23 mouse cellular contexts compared by ENCODE assay signal in genomic region chr4:59247545-59247944, GRCm38 (mm10). TPM values are rescaled to one million over a fixed set of nuclear protein-coding genes. Genes with fewer than 3 reads are reported as not detected.
DNase-seq lines count a peak whose midpoint lies in the region; ATAC-seq and TF ChIP-seq lines count a peak whose summit lies in the region.
"Had no signal": no experiment of that assay in that cellular context is flagged by ENCODE, and none has a peak within 500 bp of the region (broad histone marks: within the 10 kb centered on the region; RNA-seq: fewer than 3 reads in every experiment).

No protein-coding gene starts in this region.

- DNase-seq in forebrain, embryonic 10.5 days (ENCODE audit: extremely low spot score, low spot score): no peak
- DNase-seq in forebrain, postnatal 0 days: no peak
- no peak for DNase-seq in G1E (ENCODE audit: low spot score)
- no peak for DNase-seq in urinary bladder, adult 2 months (ENCODE audit: low spot score)
- DNase-seq in adrenal gland, postnatal 10 days: no peak
- no peak for DNase-seq in cerebellum, postnatal 10 days
- DNase-seq: adrenal gland, postnatal 14 days; cerebellum, adult 18-20 months; gastrocnemius, postnatal 36 days; heart, postnatal 36 days; kidney, adult 11 months; right cerebral cortex, postnatal 25 days had no signal

- H3K4me1 ChIP-seq in forebrain, embryonic 10.5 days: no peaks in the 10 kb centered on the region
- no peaks in the 10 kb centered on the region for H3K4me1 ChIP-seq in forebrain, postnatal 0 days (ENCODE audit: insufficient read depth)
- peaks cover 77% of the 10 kb centered on the region for H3K4me1 ChIP-seq in G1E (ENCODE audit: insufficient read depth, low read depth, low read length)
- H3K4me1 ChIP-seq in liver, embryonic 16.5 days (ENCODE audit: control insufficient read depth, low read depth, low read length): peaks cover 59% of the 10 kb centered on the region
- H3K4me1 ChIP-seq: forebrain, embryonic 15.5 days; limb, embryonic 15.5 days; neural tube, embryonic 15.5 days had no signal

- H3K27ac ChIP-seq in forebrain, embryonic 10.5 days: peak overlapping the region; percentile 9; the same call in 1 of the 2 replicates
- H3K27ac ChIP-seq in forebrain, postnatal 0 days (ENCODE audit: low read depth, low read length): no peak overlapping the region
- peak overlapping the region; percentile 90 for H3K27ac ChIP-seq in liver, embryonic 16.5 days (ENCODE audit: low read length)
- H3K27ac ChIP-seq: forebrain, embryonic 15.5 days; heart, embryonic 13.5 days; hindbrain, postnatal 0 days; limb, embryonic 15.5 days; neural tube, embryonic 15.5 days had no signal

- no peak overlapping the region for H3K4me2 ChIP-seq in forebrain, postnatal 0 days (ENCODE audit: low read depth)
- no peak overlapping the region for H3K4me2 ChIP-seq in liver, embryonic 16.5 days (ENCODE audit: low read depth, low read length)
- H3K4me2 ChIP-seq: forebrain, embryonic 15.5 days; heart, embryonic 13.5 days; limb, embryonic 15.5 days; neural tube, embryonic 15.5 days had no signal

- ATAC-seq in forebrain, postnatal 0 days: no peak
- ATAC-seq in G1E (ENCODE audit: extremely low read depth, insufficient number of reproducible peaks, low FRiP score, poor library complexity, severe bottlenecking): peak; percentile 43
- ATAC-seq in erythroid progenitor cell, adult 5-6 weeks (replicated peaks; ENCODE audit: low FRiP score, poor library complexity, severe bottlenecking): peak; percentile 78
- peak; percentile 83 for ATAC-seq in liver, embryonic 16.5 days (ENCODE audit: low read depth)
- ATAC-seq: activated CD4-positive, CD25-positive, alpha-beta regulatory T cell, adult 4 months; forebrain, embryonic 15.5 days; hindbrain, postnatal 0 days; lung, postnatal 0 days; midbrain, embryonic 16.5 days had no signal

- no peak overlapping the region for H3K4me3 ChIP-seq in forebrain, embryonic 10.5 days
- H3K4me3 ChIP-seq in forebrain, postnatal 0 days (ENCODE audit: low read depth, low read length): no peak overlapping the region
- H3K4me3 ChIP-seq in G1E (ENCODE audit: low read depth, low read length): no peak overlapping the region
- H3K4me3 ChIP-seq in liver, embryonic 16.5 days (ENCODE audit: low read depth, low read length): no peak overlapping the region
- H3K4me3 ChIP-seq: erythroblast, embryonic 14.5 days; forebrain, embryonic 15.5 days; heart, embryonic 13.5 days; limb, embryonic 15.5 days; neural tube, embryonic 15.5 days had no signal

- no peaks in the 10 kb centered on the region for H3K36me3 ChIP-seq in forebrain, embryonic 10.5 days (replicated peaks)
- H3K36me3 ChIP-seq in forebrain, postnatal 0 days (ENCODE audit: insufficient read depth): no peaks in the 10 kb centered on the region
- H3K36me3 ChIP-seq in G1E (replicated peaks): no peaks in the 10 kb centered on the region
- no peaks in the 10 kb centered on the region for H3K36me3 ChIP-seq in liver, embryonic 16.5 days (ENCODE audit: control insufficient read depth, insufficient read depth)
- H3K36me3 ChIP-seq: forebrain, embryonic 15.5 days; heart, embryonic 13.5 days; limb, embryonic 15.5 days; neural tube, embryonic 15.5 days had no signal

- no peaks in the 10 kb centered on the region for H3K27me3 ChIP-seq in forebrain, embryonic 10.5 days (ENCODE audit: poor library complexity, severe bottlenecking)
- H3K27me3 ChIP-seq in forebrain, postnatal 0 days (ENCODE audit: insufficient read depth, low read length): no peaks in the 10 kb centered on the region
- no peaks in the 10 kb centered on the region for H3K27me3 ChIP-seq in G1E (ENCODE audit: insufficient read depth, low read length)
- H3K27me3 ChIP-seq in liver, embryonic 16.5 days (ENCODE audit: control insufficient read depth, insufficient read depth, low read depth, low read length): no peaks in the 10 kb centered on the region
- H3K27me3 ChIP-seq: forebrain, embryonic 15.5 days; heart, embryonic 13.5 days; limb, embryonic 15.5 days; neural tube, embryonic 15.5 days had no signal

- no peaks in the 10 kb centered on the region for H3K9me3 ChIP-seq in forebrain, embryonic 10.5 days
- no peaks in the 10 kb centered on the region for H3K9me3 ChIP-seq in forebrain, postnatal 0 days (ENCODE audit: low read length)
- no peaks in the 10 kb centered on the region for H3K9me3 ChIP-seq in G1E (replicated peaks)
- no peaks in the 10 kb centered on the region for H3K9me3 ChIP-seq in liver, embryonic 16.5 days (replicated peaks; ENCODE audit: control insufficient read depth, low read length)
- H3K9me3 ChIP-seq: forebrain, embryonic 15.5 days; heart, embryonic 13.5 days; limb, embryonic 15.5 days; neural tube, embryonic 15.5 days had no signal

- 83% methylated on average over 1 of the region's 1 CpGs for WGBS in forebrain, embryonic 10.5 days
- WGBS in forebrain, postnatal 0 days: 70% methylated on average over 1 of the region's 1 CpGs
- 14% methylated on average over 1 of the region's 1 CpGs for WGBS in liver, embryonic 16.5 days (ENCODE audit: insufficient replicate concordance)

- no peak for TF ChIP-seq CTCF in forebrain, postnatal 0 days (IDR thresholded peaks at IDR 0.05; ENCODE audit: low read depth)
- no peak for TF ChIP-seq CTCF in G1E (IDR thresholded peaks at IDR 0.05; ENCODE audit: low read depth, low read length)

- H3K9ac ChIP-seq in forebrain, postnatal 0 days: no peak overlapping the region
- no peak overlapping the region; the same call in 1 of the 2 replicates for H3K9ac ChIP-seq in liver, embryonic 16.5 days (ENCODE audit: low read depth, low read length)
- H3K9ac ChIP-seq: forebrain, embryonic 15.5 days; heart, embryonic 13.5 days; limb, embryonic 15.5 days; neural tube, embryonic 15.5 days had no signal

RNA-seq across cellular contexts. Expression of gene Ugcg, which starts 58.5 kb away (rescaled TPM):
- 11.7 and 12.0 TPM in 2 replicates for polyA plus RNA-seq in forebrain, embryonic 10.5 days (2016; fragmentation: Nextera tagmentation; extraction: Ambion mirVana)
- total RNA-seq in forebrain, postnatal 0 days (2014; rRNA removed): 52.7 and 66.4 TPM in 2 replicates
- polyA plus RNA-seq in forebrain, postnatal 0 days (2015; fragmentation: Nextera tagmentation; extraction: Ambion mirVana): 12.9 and 18.5 TPM in 2 replicates
- total RNA-seq in G1E (2014; fragmentation: Nextera tagmentation) (622 and 664 TPM in 2 replicates), G1E (2017) (341 and 382 TPM in 2 replicates)
- 142 and 168 TPM in 2 replicates for polyA plus RNA-seq in G1E (2012)
- total RNA-seq in erythroid progenitor cell, adult 5-6 weeks (2015; ENCODE audit: low replicate concordance): 44.4 and 45.4 TPM in 2 replicates
- 22.7 and 27.7 TPM in 2 replicates for total RNA-seq in erythroid progenitor cell, adult 5-6 weeks (2017; ENCODE audit: low replicate concordance)
- 4.6 and 4.8 TPM in 2 replicates for polyA plus RNA-seq in liver, embryonic 16.5 days (2015; fragmentation: Nextera tagmentation; extraction: Ambion mirVana)
- 36.3 and 44.3 TPM in 2 replicates for polyA plus RNA-seq in urinary bladder, adult 2 months (2012; rRNA removed)
- 10 to 100 TPM; 36.0 to 45.7 TPM for total RNA-seq in adrenal gland, postnatal 10 days (2021)
